Mouse (Mus musculus) retina, adult 2 months (tissue): ENCODE measurements at regions not wholly inside any gene's neighbourhood (a gene's known extent, or its start where the extent isn't known, plus 50 kb on each side); places are given as distances from the start of the nearest gene placed in this dataset.
"Not testable (repeated sequence)": the region's sequence is repeated elsewhere in the genome, so short reads cannot be mapped to it uniquely, and the experiment has no call there.

ENCODE experiments used
- DNase-seq: peaks from one replicate; pipeline ENCODE4 v3.0.0-alpha.2; 2012; ENCODE audit warnings: low read depth, low spot score

GRCm38 (mm10) chr8:34628221-34628620 is 516.7 kb upstream of the Gm10131 start:
- DNase-seq = not testable (repeated sequence)

GRCm38 (mm10) chr8:34625670-34626069 is 514.1 kb upstream of the Gm10131 start:
- DNase-seq = no peak

DNA sequence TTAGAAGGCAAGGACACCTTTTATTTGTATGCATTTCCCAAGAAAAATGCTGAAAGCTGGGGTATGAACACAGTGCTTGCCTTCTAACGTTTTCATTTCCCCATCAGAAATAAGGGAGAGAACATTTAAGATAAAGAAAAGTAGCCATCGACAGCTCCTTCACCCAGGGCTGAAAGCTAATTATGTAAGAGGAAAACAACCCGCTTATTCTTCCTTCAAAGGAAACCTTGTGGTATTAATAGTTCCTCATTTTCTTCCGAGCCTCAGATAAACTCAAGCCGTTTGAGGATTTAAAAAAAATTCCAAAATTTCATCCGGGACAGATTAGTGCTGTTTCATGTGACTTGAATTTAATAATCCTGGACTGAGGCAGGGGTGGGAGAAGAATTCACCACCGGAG is 512.2 kb upstream of the Gm10131 start:
- DNase-seq = no peak

DNA sequence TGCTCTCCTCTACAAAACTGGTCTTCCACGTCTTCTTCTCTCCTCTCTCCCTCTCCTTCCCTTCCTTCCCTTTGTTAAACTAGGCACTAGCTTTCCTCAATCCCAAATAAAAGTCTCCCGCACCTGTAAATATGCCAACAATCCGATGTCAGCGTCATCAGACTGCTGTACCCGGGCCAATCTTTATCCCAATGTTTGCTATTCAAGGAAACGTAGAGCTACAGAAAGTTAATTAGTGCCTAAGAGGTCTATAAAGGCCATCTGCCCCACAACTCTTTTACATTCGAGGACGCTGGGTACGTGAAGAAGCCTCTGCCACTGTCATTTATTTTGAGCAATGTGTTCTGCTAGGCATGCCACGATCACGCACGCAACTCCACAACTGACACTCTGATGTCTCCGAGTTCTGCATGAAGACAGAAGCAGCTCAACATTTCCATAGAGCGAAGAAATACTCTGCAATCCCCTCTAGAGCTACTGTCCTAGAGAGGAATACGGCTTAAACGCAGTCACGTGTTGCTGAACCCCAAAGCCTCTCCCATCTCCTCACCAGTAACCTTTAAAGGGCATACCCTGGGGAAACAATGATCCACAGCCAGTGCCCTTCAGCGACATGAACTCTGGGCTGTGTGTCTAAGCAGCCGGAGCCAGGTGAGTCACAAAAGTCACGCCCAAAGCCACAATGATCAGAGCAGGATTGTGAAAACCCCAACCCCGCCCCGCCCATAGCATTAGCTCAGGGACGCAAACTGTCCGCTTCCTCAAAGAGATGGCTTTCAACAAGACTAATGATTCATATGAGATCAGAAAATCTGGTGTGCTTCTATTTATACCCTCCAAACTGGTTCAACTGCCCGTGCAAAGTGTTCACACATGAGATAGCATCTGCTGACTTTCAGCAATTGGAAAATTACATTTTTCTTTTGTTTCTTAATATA is 510.9 kb upstream of the Gm10131 start:
- no peak for DNase-seq

DNA sequence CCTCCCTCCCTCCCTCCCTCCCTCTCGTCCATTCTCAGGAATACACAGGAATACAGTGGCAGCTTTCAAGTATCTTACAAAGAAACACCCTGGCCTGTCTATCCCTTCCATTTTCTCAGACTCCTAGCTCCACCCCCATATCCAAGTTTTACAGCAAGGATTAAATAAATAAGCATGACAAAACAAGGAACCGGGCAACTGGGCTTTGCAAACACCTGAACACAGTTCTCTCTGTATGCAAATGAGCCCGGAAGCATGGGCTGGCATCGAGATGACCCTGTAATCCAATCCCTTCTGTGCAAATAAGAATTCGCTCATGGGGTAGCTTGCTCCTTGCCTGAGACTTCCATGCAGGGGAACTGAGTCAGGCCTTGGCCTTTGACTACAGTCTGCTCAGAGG is 506.5 kb upstream of the Gm10131 start:
- DNase-seq = no peak

DNA sequence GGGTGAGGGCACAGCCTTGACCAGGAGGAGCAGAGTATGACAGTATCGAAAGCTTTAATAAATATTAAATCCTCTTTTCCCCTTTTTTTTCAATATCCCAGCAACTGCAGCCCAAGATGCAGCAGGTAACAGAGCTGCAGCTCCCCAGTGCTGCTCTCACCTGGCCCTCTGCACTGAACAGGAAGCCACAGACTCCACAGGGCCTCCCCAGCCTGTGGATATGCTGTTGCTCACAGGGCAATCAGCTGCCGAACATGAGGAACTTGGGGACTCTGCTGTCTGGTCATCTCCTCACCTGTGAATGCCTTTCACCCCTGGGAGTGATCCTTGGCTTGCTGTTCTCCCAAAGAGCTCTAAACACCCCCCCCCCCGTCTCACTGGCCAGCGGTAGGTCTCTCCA is 503.4 kb upstream of the Gm10131 start:
- no peak for DNase-seq

DNA sequence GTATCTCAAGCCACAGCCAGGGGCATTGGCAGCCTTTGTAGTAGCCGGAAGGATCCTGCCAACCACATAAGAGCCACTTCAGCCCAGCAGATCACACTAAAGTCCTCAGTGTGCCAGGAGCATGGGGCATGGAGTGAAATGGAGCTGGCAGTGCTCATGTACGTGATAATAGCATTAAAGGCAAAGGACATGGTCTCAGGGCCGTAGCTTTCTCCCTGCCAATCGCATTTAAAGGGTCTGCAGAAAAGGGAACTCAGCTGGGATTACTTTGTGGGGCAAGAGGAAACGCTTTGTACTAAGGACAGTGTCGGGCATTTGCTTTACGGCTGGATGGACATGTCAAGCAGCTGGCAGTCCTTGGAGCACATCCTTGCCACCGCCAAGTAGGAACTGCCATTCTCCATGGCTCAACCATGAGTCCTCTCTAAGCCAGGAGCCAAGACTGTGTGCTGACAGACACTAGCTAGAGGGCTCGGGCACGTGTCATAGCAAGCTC is 502.5 kb upstream of the Gm10131 start:
- DNase-seq = no peak

DNA sequence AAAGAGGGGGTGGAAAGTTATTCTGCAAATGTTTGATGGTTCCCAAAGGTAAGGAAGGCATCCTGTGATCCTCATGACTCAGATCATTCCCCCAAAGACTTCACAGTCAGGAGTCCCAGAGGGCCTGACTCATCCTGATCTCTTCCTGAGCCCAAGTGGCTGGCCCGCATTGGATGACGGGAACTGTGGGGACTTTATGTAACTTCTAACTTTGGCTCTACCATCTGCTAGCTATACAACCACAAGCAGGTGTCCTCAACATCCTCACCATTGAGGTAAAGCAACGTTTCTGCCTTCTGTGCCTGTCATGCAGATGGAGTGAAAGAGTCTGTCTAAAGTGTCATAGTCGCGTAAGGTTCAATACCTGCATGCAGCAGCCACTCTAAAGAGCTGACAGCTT is 501.6 kb upstream of the Gm10131 start:
- DNase-seq = no peak

DNA sequence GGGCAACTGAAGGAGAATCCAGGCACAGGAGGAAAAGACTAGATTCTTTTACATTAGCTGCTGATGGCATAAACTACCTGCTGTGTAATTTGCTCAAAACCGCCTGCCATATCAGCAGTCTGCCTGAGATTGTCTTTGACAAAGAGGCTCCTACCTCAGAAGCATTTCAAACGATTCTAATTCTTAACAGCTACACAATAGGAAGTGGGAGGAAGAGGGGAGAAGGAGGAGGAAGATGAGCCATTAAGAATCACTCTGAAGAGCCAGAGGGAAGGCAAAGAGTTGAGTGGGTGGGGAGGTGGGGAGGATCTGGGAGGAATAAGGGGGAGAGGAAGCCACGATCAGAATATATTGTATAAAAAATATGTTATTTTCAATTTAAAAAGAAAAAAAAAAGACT is 500.9 kb upstream of the Gm10131 start:
- DNase-seq = no peak

DNA sequence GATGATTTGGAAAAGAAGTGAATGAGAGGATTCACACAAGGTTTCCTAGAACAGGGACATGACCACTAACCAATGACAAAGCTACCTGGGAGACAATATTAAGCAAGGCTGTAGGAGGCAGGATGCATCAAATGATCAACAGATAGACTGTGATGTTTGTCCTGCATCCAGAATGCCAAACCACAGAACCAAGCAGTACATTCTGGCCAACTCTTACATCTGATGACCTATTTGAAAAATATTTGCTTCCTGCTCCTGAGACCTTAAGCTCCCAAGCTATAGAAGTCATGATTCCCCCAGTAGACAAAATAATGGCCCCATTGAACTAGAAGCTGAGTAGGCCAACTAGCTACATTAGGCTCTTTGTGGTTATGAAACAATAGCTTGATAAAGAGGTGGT is 498.6 kb upstream of the Gm10131 start:
- DNase-seq = no peak

DNA sequence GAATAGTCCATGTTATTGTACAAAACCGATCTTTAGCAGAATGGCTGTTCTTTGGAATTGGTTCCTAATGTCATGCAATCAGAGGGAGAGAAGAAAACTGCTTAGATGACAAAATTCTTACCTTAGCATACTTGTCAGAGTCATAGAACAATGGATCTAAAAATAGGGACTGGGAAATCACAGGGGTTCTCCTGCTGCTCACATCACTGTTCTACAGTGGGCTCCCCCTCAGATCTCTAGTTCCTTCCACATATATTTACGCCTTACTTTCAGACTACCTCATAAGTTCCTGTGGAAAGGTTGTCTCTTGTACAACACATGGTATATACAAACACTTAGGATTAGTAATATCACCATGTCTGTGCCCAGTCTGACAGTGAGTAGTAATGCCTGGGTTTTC is 495.9 kb upstream of the Gm10131 start:
- no peak for DNase-seq

GRCm38 (mm10) chr8:34605031-34605430 is 493.5 kb upstream of the Gm10131 start:
- DNase-seq = no peak

- DNase-seq = no peak
These were observed 493.0 kb upstream of the Gm10131 start for GRCm38 (mm10) chr8:34604581-34604980.

DNA sequence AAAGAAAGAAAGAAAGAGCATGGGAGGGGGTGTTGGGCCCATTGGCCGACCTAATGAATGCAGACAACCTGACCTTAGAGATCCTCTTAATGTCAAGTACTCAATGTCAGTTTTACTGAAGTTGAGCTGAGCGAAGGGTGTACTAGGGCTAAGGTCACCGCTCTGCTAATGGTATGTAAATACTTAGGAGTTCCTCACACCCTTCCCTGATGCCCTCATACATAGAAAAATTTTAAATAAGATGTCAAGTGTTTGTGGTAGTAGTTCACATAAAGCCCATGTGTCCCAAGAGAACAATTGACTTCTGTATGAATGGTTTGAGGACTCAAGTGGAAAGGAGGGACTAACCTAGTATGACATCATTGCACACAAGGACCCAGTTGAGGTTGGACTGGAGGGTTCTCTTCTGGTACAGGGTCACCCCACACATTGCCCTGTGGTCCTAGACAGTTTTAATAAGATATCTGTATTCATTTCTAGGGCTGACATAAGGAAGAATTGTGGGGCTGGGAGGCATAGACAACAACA is 490.0 kb upstream of the Gm10131 start:
- DNase-seq = no peak

DNA sequence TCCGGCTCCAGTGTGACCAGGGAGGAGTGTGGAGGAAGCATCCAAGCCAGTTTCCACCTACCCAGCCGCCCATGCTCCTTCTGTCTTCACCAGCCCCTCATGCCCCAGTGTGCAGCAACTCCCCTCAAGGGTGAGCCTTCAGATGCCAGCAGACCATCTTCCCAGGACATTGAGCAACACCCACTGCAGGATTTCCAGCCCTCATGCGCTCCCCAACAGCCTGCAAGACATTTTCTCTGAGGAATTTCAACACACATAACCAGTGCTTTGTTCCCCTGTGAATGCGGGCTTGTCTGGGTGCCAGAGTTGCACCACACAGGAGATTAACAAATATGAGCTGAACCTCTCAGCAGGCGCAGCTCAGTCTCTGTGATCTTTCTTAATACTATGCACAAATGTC is 489.3 kb upstream of the Gm10131 start:
- no peak for DNase-seq

DNA sequence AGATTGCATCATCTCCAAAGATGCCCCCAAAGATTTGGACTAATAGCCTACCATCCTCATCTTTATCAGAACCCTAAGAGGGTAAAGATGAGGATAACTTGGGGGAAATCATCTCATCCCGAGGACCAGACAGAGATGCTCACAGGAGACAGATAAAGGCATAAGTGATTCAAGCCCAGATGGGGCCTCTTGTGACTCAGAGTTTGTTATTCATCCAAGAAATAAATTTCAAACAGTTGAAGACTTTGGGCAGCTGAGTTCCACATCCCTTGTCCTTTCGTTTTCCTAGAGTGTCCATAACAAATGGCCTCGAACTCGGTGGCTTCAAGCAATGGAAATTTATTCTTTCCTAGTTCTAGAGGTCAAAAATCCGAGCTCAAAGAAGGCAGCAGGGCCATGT is 485.1 kb upstream of the Gm10131 start:
- no peak for DNase-seq

DNA sequence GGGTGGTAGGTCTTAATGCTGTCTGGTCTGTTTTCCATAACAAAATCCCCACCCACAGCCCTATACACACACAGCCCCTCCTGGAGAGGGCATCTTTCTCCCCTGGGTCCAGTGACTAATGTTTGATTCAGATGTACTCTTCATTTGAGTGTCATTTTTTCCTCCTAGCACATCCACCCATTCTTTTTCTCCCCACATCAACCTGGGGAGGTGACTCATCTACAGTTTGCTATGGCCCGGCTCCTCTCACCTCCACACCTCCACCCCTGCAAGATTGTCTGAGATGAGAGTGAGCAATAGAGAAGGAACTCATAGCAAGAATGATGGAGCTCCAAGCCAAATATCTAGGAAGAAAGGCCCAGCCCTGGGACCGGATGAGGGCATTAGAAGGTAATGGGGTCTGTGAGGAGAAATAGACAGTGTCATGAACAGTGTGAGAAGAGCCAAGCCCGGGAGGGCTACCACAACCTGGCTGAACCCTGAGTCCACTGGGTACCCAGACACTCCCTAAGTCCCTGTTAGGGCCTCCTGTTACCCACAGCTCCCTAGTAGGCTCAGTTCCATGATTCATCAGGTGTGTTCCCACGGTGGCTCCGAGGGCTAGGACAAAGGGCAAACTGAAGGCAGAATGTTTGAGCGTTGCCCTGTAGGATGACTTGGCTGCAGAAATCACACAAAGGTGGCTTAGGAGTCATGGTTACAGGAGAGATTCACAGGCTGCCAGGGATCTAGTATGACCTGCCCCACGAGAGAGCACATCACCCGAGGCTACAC is 479.6 kb upstream of the Gm10131 start:
- no peak for DNase-seq

DNA sequence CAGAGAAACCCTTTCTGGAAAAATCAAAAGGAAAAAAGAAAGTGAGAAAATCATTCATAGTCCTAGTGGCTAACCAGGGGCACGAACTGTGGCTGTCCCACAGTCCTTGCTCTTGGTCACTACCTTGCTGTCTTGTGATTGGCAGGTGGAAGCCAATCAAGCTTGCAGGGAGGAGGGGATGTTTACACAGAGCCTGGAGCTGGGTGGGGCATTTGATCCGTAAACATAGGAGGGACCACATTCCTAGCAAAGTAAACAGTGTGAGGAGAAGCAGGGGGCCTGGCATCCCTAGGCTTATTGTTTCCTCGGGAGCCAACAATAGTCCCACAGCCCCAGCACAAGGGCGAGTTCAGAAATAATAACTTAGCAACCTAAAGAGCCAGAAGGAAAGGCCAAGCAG is 466.5 kb upstream of the Gm10131 start:
- no peak for DNase-seq

GRCm38 (mm10) chr8:34574009-34574408 is 462.5 kb upstream of the Gm10131 start:
- DNase-seq = no peak

DNA sequence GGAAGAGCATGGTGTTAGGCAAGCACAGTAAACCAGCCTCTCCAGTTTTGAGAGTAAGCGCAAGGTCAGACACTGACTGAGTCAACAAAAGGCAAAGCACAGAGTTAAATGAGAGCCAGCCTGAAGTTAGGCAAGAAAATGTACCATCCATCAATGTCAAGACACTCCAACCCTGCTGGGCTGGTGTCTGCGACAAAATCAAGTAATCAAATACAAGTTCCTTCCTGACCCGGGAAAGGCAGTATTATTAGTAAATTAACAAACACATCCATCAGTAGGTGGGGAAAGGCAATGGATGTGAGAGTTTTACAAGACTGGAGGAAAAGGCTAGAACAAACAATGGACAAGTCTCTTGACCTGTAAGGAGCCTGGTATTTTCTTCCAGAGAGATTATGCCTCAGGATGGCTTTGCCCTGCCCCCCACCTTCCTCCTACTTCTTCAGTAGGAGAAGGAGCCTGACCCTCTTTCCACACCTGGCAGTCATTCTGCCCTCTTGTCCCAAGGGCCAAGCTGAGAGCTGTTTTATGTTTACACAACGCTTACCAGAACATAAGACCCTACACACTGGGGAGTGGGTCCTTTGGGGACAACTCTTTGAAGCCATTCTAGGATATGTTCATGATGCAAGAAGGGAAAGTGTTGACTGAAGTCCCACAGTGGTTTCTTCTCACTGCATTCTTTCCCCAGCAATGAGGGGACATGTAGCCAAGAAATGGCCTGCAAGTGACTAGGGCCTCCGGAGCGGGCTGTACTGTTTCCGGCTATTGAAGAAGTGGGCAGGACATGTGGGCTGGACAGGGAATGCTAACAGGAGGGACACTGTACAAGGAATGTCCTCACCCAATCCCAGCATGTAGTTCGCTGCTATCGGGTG is 461.7 kb upstream of the Gm10131 start:
- no peak for DNase-seq

GRCm38 (mm10) chr8:34571736-34572135 is 460.2 kb upstream of the Gm10131 start:
- DNase-seq = no peak
